Mouse (Mus musculus) cerebellum, postnatal 14 days (tissue): ENCODE measurements around the gene Sac3d1.

Experiments used
- DNase-seq, 2 experiments: peaks; one replicate each; pipeline ENCODE4 v3.0.0; 2021; ENCODE audit warnings: mixed read lengths in 2 of 2

The Sac3d1 gene

DNA sequence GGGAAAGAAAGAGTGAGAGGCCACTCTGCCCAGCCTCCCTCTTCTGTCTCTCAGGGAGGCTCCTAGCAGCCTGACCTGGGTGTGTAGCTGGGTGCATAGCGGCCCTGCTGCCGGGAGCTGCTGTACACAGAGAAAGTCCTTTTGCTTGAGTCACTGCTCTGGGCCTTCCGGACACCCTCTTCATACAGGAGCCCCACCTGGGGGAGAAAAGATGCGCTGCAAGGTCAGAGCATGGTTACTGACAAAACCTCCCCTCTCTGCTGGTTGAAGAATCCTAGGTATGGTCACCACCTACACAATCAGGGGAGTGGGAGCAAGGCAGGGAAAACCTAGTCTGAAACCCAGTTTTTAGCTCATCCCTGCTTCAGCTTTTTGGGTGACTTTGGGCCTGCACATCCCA lies 49.5 kb downstream of the Sac3d1 start:
- DNase-seq = peak in 1 of 2 experiments; percentile 53

DNA sequence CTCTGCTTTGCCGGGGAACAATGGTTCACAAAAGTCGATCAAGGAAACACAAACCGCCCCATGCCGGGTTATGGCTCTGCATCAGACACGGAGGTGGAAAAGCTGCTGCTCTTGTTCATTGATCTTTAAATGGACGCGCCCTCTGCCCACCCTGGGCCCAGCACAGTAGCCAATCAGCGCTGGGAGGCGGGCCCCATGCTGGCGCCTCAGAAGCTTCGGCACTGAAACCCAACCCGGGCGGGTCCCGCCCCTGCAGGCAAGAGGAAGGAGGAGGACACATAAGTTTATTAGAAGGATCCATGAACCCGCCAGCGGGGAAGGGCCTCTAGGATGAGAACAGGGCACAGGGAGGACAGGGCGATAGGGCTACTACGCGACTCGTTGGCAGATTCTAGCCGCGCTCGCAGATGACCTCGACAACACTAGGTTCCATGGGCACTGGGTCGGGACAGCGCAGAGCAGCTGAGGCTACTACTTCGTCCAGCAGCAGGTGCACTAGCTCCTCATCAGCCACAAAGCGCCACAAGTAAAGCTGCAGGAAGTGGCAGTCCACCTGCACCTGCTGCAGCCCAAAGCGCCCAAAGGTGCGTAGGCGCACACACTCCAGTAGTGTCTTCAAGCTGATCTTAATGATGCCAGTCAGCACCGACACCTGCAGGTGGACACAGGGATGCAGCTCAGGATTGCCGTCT lies 50.6 kb downstream of the Sac3d1 start, which contains the start of gene Tm7sf2:
TSS of gene Tm7sf2 (minus strand) at position 650 of the 692 bp plus-strand sequence.
- peak; percentile 87 to 91 for DNase-seq

DNA sequence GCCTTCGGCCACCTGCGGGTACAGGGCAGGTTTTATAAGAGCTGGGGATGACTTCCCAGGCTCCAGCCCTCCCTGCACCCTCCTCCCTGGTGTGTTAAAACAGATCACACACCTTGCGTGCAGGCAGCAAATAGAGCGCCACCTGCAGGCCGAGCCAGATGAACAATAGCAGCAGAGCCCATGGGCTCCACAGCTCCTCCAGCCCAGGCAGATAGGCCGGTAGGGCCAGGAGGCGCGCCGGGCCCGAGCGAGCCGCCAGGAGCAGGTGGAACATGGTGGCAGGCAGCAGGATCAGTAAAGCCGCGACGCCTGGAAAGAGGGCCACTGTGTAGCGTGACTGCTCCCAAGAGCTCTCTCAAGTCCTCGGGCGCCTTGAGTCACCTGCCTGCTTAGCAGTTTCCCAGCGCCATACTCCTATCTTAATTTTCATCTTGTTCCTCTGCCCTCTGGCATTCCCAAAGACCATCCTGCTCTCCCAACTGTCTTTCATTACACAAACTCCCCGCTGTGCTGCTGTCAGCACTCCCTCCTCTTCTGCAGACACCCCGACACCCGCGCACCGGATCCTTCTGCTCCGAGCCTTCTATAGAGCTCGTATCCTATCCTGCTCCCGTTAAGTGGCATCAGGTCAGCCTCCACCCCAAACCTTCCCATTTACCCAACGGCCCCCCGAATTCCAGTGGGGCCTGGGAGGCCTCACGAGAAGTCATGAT lies 51.3 kb downstream of the Sac3d1 start:
- DNase-seq = peak; percentile 92 to 96

DNA sequence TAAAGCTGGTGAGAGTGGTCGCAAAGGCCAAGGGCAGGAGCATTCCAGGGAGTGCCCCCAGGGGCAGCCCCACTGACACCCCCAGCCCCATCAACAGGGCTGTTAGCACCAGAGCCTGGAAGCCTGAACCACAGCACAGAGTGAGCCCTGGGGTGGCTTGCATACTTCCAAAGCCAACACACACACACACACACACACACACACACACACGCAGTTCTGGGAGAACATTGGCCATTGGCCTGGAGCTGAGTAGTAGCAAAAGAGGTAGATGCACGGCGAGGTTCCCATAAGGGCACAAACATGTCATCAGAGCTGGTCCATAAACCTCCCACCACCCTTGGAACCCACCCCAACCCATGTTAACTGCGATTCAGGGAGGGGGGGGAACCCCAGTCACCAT lies 51.9 kb downstream of the Sac3d1 start:
- no peak for DNase-seq
